Mouse (Mus musculus): ENCODE data around the gene Acads.
"Not testable (repeated sequence)": the region's sequence is repeated elsewhere in the genome, so short reads cannot be mapped to it uniquely, and the experiment has no call there.

Acads gene

GRCm38 (mm10) chr5:115073306-115073705, 45.8 kb downstream of the Acads start:
- not testable (repeated sequence) for DNase-seq (ENCODE audit: extremely low read depth, insufficient read length, low spot score)

GRCm38 (mm10) chr5:115072143-115072542, 47.0 kb downstream of the Acads start:
- DNase-seq (ENCODE audit: extremely low read depth, insufficient read length, low spot score) = peak; percentile 40

GRCm38 (mm10) chr5:115071096-115071901, 47.8 kb downstream of the Acads start:
- no peak for DNase-seq (ENCODE audit: extremely low read depth, insufficient read length, low spot score)

GRCm38 (mm10) chr5:115070457-115070856, 48.7 kb downstream of the Acads start:
- DNase-seq (ENCODE audit: extremely low read depth, insufficient read length, low spot score) = no peak

- no peak for DNase-seq (ENCODE audit: extremely low read depth, insufficient read length, low spot score)
Observed at GRCm38 (mm10) chr5:115069611-115070010, 49.5 kb downstream of the Acads start.

- DNase-seq (ENCODE audit: extremely low read depth, insufficient read length, low spot score) = no peak
Observed at GRCm38 (mm10) chr5:115068671-115069421, 50.3 kb downstream of the Acads start.

- no peak for DNase-seq (ENCODE audit: extremely low read depth, insufficient read length, low spot score)
Observed at GRCm38 (mm10) chr5:115066245-115066644, 52.9 kb downstream of the Acads start.

GRCm38 (mm10) chr5:115063391-115063790, 55.8 kb downstream of the Acads start:
- peak; percentile 25 for DNase-seq (ENCODE audit: extremely low read depth, insufficient read length, low spot score)

- DNase-seq (ENCODE audit: extremely low read depth, insufficient read length, low spot score) = peak; percentile 16
Observed at GRCm38 (mm10) chr5:115062566-115062965, 56.6 kb downstream of the Acads start.

GRCm38 (mm10) chr5:115060977-115061376, 58.2 kb downstream of the Acads start:
- no peak for DNase-seq (ENCODE audit: extremely low read depth, insufficient read length, low spot score)

Data from 3134 (cell line).